Mouse (Mus musculus) CH12.LX (cell line): ENCODE results near the gene Wwtr1.

Source experiments
- CTCF ChIP-seq, 2 experiments: IDR thresholded peaks in 1 of 2; conservative IDR thresholded peaks in 1 of 2; 2 replicates each; pipeline ENCODE4 v1.5.1; 2011 to 2012; ENCODE audit warnings: low read depth in 2 of 2, low read length in 2 of 2, improper control_type of control experiment in 1 of 2, inconsistent platforms in 1 of 2, mild to moderate bottlenecking in 1 of 2, moderate library complexity in 1 of 2
- EP300 ChIP-seq: IDR thresholded peaks from 2 replicates; pipeline ENCODE4 v1.6.1; 2011; ENCODE audit warnings: low read length, improper control_type of control experiment
- GABPA ChIP-seq: IDR thresholded peaks from 2 replicates; pipeline ENCODE4 v1.6.1; 2012; ENCODE audit warnings: low read depth, low read length, improper control_type of control experiment, inconsistent platforms; ENCODE audit not compliant: insufficient replicate concordance
- MAX ChIP-seq: IDR thresholded peaks from 2 replicates; pipeline ENCODE4 v1.6.1; 2011; ENCODE audit warnings: low read length, improper control_type of control experiment
- PAX5 ChIP-seq: IDR thresholded peaks from 2 replicates; pipeline ENCODE4 v1.6.1; 2012; ENCODE audit warnings: low read length, inconsistent platforms, mixed read lengths
- POLR2A ChIP-seq: IDR thresholded peaks from 2 replicates; pipeline ENCODE4 v1.6.1; 2011; ENCODE audit warnings: low read depth, mild to moderate bottlenecking, improper control_type of control experiment, low read length
- POLR2AphosphoS2 ChIP-seq: IDR thresholded peaks from 2 replicates; pipeline ENCODE4 v1.6.1; 2011; ENCODE audit warnings: low read depth, low read length, improper control_type of control experiment

DNA sequence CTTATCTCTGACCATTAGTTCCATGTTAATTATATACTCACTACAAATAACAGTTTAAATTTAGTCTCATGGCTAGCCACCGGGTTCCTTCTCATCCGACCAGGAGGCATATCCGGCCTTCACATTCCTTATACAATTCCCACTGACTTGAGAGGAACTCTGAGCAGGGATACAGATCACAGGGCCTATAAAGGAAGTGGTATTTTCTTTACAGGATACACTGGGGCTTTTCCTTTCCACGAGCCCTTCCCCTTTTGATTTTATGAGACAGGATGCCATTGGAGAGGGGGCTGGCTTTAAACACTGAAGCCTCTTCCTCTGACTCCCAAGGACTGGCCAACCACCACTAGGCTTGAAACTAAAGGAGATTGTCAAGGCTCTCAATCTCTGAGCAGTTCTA, 59.6 kb downstream of the Wwtr1 start:
- TF ChIP-seq POLR2A (no peak), POLR2AphosphoS2 (no peak), MAX (no peak), CTCF (conservative IDR thresholded peaks at IDR 0.05 in 1 of 2, IDR thresholded peaks at IDR 0.05 in 1 of 2; ENCODE audit: low read depth in 2 of 2, low read length in 2 of 2) (no peak), EP300 (no peak), GABPA (no peak), PAX5 (no peak)
